Mouse (Mus musculus) hindbrain, embryonic 11.5 days (tissue): Measurements from ENCODE around the gene Mgarp. TPM values are rescaled to one million over a fixed set of nuclear protein-coding genes. Genes with fewer than 3 reads are reported as not detected.

Source experiments
- ATAC-seq: fragments of 200-750 bp; cut with Nextera tagmentation; 2 replicates; pipeline ENCODE4 v1.8.0; 2017; ENCODE audit warnings: mild to moderate bottlenecking, moderate TSS enrichment, moderate library complexity; ENCODE audit not compliant: low FRiP score
- DNase-seq: peaks from one replicate; pipeline ENCODE4 v3.0.0-alpha.2; 2015; ENCODE audit warnings: low spot score
- H3K27ac ChIP-seq: fragments of 300-500 bp; sonication (generic); 2 replicates; pipeline ENCODE4 v1.5.1; 2014; ENCODE audit warnings: mild to moderate bottlenecking, low read depth, low read length
- H3K27me3 ChIP-seq: fragments of 300-500 bp; sonication (generic); 2 replicates; pipeline ENCODE4 v1.6.1; 2014; ENCODE audit warnings: mild to moderate bottlenecking, low read length, moderate library complexity, mixed read lengths; ENCODE audit not compliant: control insufficient read depth, insufficient read depth
- H3K36me3 ChIP-seq: fragments of 300-500 bp; sonication (generic); 2 replicates; pipeline ENCODE4 v1.6.1; 2014; ENCODE audit warnings: mild to moderate bottlenecking, low read length, moderate library complexity, mixed read lengths; ENCODE audit not compliant: control insufficient read depth, insufficient read depth
- H3K4me1 ChIP-seq: fragments of 300-500 bp; sonication (generic); replicated peaks from 2 replicates; pipeline ENCODE4 v1.6.1; 2014; ENCODE audit warnings: low read length, mixed read lengths; ENCODE audit not compliant: control insufficient read depth, insufficient read depth
- H3K4me2 ChIP-seq: fragments of 300-500 bp; sonication (generic); replicated peaks from 2 replicates; pipeline ENCODE4 v1.6.1; 2014; ENCODE audit warnings: mild to moderate bottlenecking, low read depth, low read length
- H3K4me3 ChIP-seq: fragments of 300-500 bp; sonication (generic); 2 replicates; pipeline ENCODE4 v1.5.1; 2014; ENCODE audit warnings: low read depth, low read length
- H3K9ac ChIP-seq: fragments of 300-500 bp; sonication (generic); 2 replicates; pipeline ENCODE4 v1.6.1; 2014; ENCODE audit warnings: low read depth, low read length
- H3K9me3 ChIP-seq: fragments of 300-500 bp; sonication (generic); 2 replicates; pipeline ENCODE4 v1.6.1; 2016; ENCODE audit warnings: low read length; ENCODE audit not compliant: control insufficient read depth
- WGBS: fragments of 180-500 bp; shearing (Covaris S2); extraction: QIAGEN DNeasy Blood & Tissue Kit; methylation state at CpG from one replicate; pipeline ENCODE4 v1.1.7; 2014; 5-methylcytosine and 5-hydroxymethylcytosine counted together
- polyA plus RNA-seq: library from polyadenylated mRNA; unstranded; fragments of >200 nt; fragmentation: Nextera tagmentation; extraction: Ambion mirVana; gene quantifications from 2 replicates; pipeline ENCODE4 v1.2.1, GENCODE M21; 2014

The Mgarp gene
- polyA plus RNA-seq, 1 experiment from 2014 or later: 4.0 TPM

GRCm38 (mm10) chr3:51379786-51380659 lies 16.5 kb downstream of the Mgarp start:
- no peaks in the 10 kb centered on the region for H3K36me3 ChIP-seq

GRCm38 (mm10) chr3:51378665-51378946 lies 17.9 kb downstream of the Mgarp start:
- no peaks in the 10 kb centered on the region for H3K27me3 ChIP-seq
- ATAC-seq: no peak
- H3K36me3 ChIP-seq: no peaks in the 10 kb centered on the region
- H3K4me3 ChIP-seq: no peak overlapping the region
- 89% methylated on average over 3 of the region's 3 CpGs for WGBS
- no peak overlapping the region for H3K4me2 ChIP-seq
- no peak overlapping the region for H3K9ac ChIP-seq
- no peak for DNase-seq
- no peaks in the 10 kb centered on the region for H3K4me1 ChIP-seq
- no peak overlapping the region for H3K27ac ChIP-seq
- no peaks in the 10 kb centered on the region for H3K9me3 ChIP-seq

More at GRCm38 (mm10) chr3:51379786-51380659, 16.5 kb downstream of the Mgarp start:
- Histone ChIP-seq H3K9ac (no peak overlapping the region), H3K4me2 (no peak overlapping the region), H3K4me3 (no peak overlapping the region), H3K27me3 (no peaks in the 10 kb centered on the region), H3K4me1 (no peaks in the 10 kb centered on the region), H3K27ac (no peak overlapping the region), H3K9me3 (no peaks in the 10 kb centered on the region)
- no peak for ATAC-seq
- DNase-seq: no peak
- WGBS: 88% methylated on average over 5 of the region's 5 CpGs

GRCm38 (mm10) chr3:51377878-51378664 lies 18.5 kb downstream of the Mgarp start:
- peak; percentile 44 for DNase-seq
- Histone ChIP-seq H3K36me3 (no peaks in the 10 kb centered on the region), H3K9me3 (no peaks in the 10 kb centered on the region), H3K9ac (no peak overlapping the region), H3K4me3 (peak overlapping the region; percentile 3; the same call in 1 of the 2 replicates), H3K4me2 (no peak overlapping the region; the same call in 1 of the 2 replicates), H3K4me1 (no peaks in the 10 kb centered on the region), H3K27ac (no peak overlapping the region), H3K27me3 (no peaks in the 10 kb centered on the region)
- WGBS: 53% methylated on average over 31 of the region's 31 CpGs
- no peak for ATAC-seq

GRCm38 (mm10) chr3:51375307-51376265 lies 21.0 kb downstream of the Mgarp start:
- H3K9ac ChIP-seq: no peak overlapping the region
- ATAC-seq: no peak
- no peaks in the 10 kb centered on the region for H3K9me3 ChIP-seq
- H3K4me3 ChIP-seq: no peak overlapping the region
- no peaks in the 10 kb centered on the region for H3K36me3 ChIP-seq
- H3K4me1 ChIP-seq: no peaks in the 10 kb centered on the region
- no peak overlapping the region for H3K27ac ChIP-seq
- peak; percentile 42 for DNase-seq
- 85% methylated on average over 19 of the region's 19 CpGs for WGBS
- no peak overlapping the region for H3K4me2 ChIP-seq
- H3K27me3 ChIP-seq: no peaks in the 10 kb centered on the region

GRCm38 (mm10) chr3:51373544-51373943 lies 23.0 kb downstream of the Mgarp start:
- ATAC-seq: no peak
- H3K27me3 ChIP-seq: no peaks in the 10 kb centered on the region
- H3K9me3 ChIP-seq: no peaks in the 10 kb centered on the region
- H3K9ac ChIP-seq: no peak overlapping the region
- no peaks in the 10 kb centered on the region for H3K36me3 ChIP-seq
- 81% methylated on average over 5 of the region's 5 CpGs for WGBS
- H3K4me1 ChIP-seq: no peaks in the 10 kb centered on the region
- DNase-seq: no peak
- no peak overlapping the region for H3K4me3 ChIP-seq
- H3K4me2 ChIP-seq: no peak overlapping the region
- H3K27ac ChIP-seq: no peak overlapping the region

GRCm38 (mm10) chr3:51372883-51373282 lies 23.7 kb downstream of the Mgarp start:
- H3K4me1 ChIP-seq: no peaks in the 10 kb centered on the region
- no peaks in the 10 kb centered on the region for H3K27me3 ChIP-seq
- WGBS: 81% methylated on average over 5 of the region's 5 CpGs
- no peaks in the 10 kb centered on the region for H3K9me3 ChIP-seq
- no peaks in the 10 kb centered on the region for H3K36me3 ChIP-seq
- ATAC-seq (no peak), DNase-seq (no peak)
- H3K4me3 ChIP-seq: no peak overlapping the region
- H3K27ac ChIP-seq: no peak overlapping the region
- no peak overlapping the region for H3K9ac ChIP-seq
- H3K4me2 ChIP-seq: no peak overlapping the region

GRCm38 (mm10) chr3:51371826-51372225 lies 24.7 kb downstream of the Mgarp start:
- Histone ChIP-seq H3K27me3 (no peaks in the 10 kb centered on the region), H3K9me3 (no peaks in the 10 kb centered on the region), H3K36me3 (no peaks in the 10 kb centered on the region), H3K27ac (no peak overlapping the region), H3K9ac (no peak overlapping the region), H3K4me2 (no peak overlapping the region), H3K4me3 (no peak overlapping the region), H3K4me1 (no peaks in the 10 kb centered on the region)
- DNase-seq: no peak
- WGBS: 68% methylated on average over 2 of the region's 2 CpGs
- ATAC-seq: no peak

GRCm38 (mm10) chr3:51368011-51368410 lies 28.5 kb downstream of the Mgarp start:
- DNase-seq: no peak
- H3K4me3 ChIP-seq: no peak overlapping the region
- 85% methylated on average over 4 of the region's 4 CpGs for WGBS
- H3K9ac ChIP-seq: no peak overlapping the region
- H3K9me3 ChIP-seq: no peaks in the 10 kb centered on the region
- no peak overlapping the region for H3K4me2 ChIP-seq
- H3K27me3 ChIP-seq: no peaks in the 10 kb centered on the region
- ATAC-seq: no peak
- H3K4me1 ChIP-seq: no peaks in the 10 kb centered on the region
- H3K36me3 ChIP-seq: no peaks in the 10 kb centered on the region
- no peak overlapping the region for H3K27ac ChIP-seq
